Mouse (Mus musculus): ENCODE results near the gene Polg2. TPM values are rescaled to one million over a fixed set of nuclear protein-coding genes. Genes with fewer than 3 reads are reported as not detected.
"Not testable (repeated sequence)": the region's sequence is repeated elsewhere in the genome, so short reads cannot be mapped to it uniquely, and the experiment has no call there.

The Polg2 gene
- total RNA-seq, 2 experiments from 2014 or later: 7.2 to 13.3 TPM

- ATAC-seq (replicated peaks; ENCODE audit: poor library complexity): no peak
Observed at GRCm38 (mm10) chr11:106729656-106730055, 49.7 kb downstream of the Polg2 start.

GRCm38 (mm10) chr11:106728402-106729366, 50.7 kb downstream of the Polg2 start:
- ATAC-seq (replicated peaks; ENCODE audit: poor library complexity): peak; percentile 85

GRCm38 (mm10) chr11:106727967-106728366, 51.4 kb downstream of the Polg2 start:
- no peak for ATAC-seq (replicated peaks; ENCODE audit: poor library complexity)

- not testable (repeated sequence) for ATAC-seq (replicated peaks; ENCODE audit: poor library complexity)
Observed at GRCm38 (mm10) chr11:106724916-106725235, 54.5 kb downstream of the Polg2 start.

GRCm38 (mm10) chr11:106724176-106724915, 55.0 kb downstream of the Polg2 start:
- ATAC-seq (replicated peaks; ENCODE audit: poor library complexity): no peak

GRCm38 (mm10) chr11:106723611-106724125, 55.7 kb downstream of the Polg2 start:
- ATAC-seq (replicated peaks; ENCODE audit: poor library complexity): no peak

GRCm38 (mm10) chr11:106722831-106723361, 56.4 kb downstream of the Polg2 start:
- peak; percentile 77 for ATAC-seq (replicated peaks; ENCODE audit: poor library complexity)

GRCm38 (mm10) chr11:106720379-106720778, 59.0 kb downstream of the Polg2 start:
- no peak for ATAC-seq (replicated peaks; ENCODE audit: poor library complexity)

Other genes starting within 250 kb of the Polg2 start
- 48.2 and 52.8 TPM in 2 replicates for gene Tex2, start 166.1 kb downstream of the Polg2 start, total RNA-seq (2015)
- gene Tex2, start 166.1 kb downstream of the Polg2 start, total RNA-seq (2017): 77.8 and 78.5 TPM in 2 replicates
- gene Pecam1, start 28.9 kb downstream of the Polg2 start, total RNA-seq (2015): 55.0 and 57.0 TPM in 2 replicates
- gene Pecam1, start 28.9 kb downstream of the Polg2 start, total RNA-seq (2017): 38.6 and 43.8 TPM in 2 replicates
- 63.1 and 96.7 TPM in 2 replicates for gene Milr1, start 28.3 kb downstream of the Polg2 start, total RNA-seq (2015)
- 82.0 and 96.2 TPM in 2 replicates for gene Milr1, start 28.3 kb downstream of the Polg2 start, total RNA-seq (2017)
- 850 and 903 TPM in 2 replicates for gene Ddx5, start 9.6 kb upstream of the Polg2 start, total RNA-seq (2015)
- 1,040 and 1,207 TPM in 2 replicates for gene Ddx5, start 9.6 kb upstream of the Polg2 start, total RNA-seq (2017)
- gene Cep95, start 9.7 kb upstream of the Polg2 start, total RNA-seq (2015): 16.9 and 22.0 TPM in 2 replicates
- gene Cep95, start 9.7 kb upstream of the Polg2 start, total RNA-seq (2017): 15.6 and 21.3 TPM in 2 replicates
- 23.3 and 25.3 TPM in 2 replicates for gene Smurf2, start 141.2 kb upstream of the Polg2 start, total RNA-seq (2015)
- gene Smurf2, start 141.2 kb upstream of the Polg2 start, total RNA-seq (2017): 24.9 and 30.7 TPM in 2 replicates
- gene Kpna2, start 220.0 kb upstream of the Polg2 start, total RNA-seq (2015): 322 and 354 TPM in 2 replicates
- gene Kpna2, start 220.0 kb upstream of the Polg2 start, total RNA-seq (2017): 249 and 283 TPM in 2 replicates
- gene 1810010H24Rik, start 246.1 kb upstream of the Polg2 start, total RNA-seq (2015): not detected in 2 replicates
- gene 1810010H24Rik, start 246.1 kb upstream of the Polg2 start, total RNA-seq (2017): not detected in 2 replicates